Mouse (Mus musculus): ENCODE measurements at regions not wholly inside any gene's neighbourhood (a gene's known extent, or its start where the extent isn't known, plus 50 kb on each side); places are given as distances from the start of the nearest gene placed in this dataset. TPM values are rescaled to one million over a fixed set of nuclear protein-coding genes. Genes with fewer than 3 reads are reported as not detected.
"Not testable (repeated sequence)": the region's sequence is repeated elsewhere in the genome, so short reads cannot be mapped to it uniquely, and the experiment has no call there.

DNA sequence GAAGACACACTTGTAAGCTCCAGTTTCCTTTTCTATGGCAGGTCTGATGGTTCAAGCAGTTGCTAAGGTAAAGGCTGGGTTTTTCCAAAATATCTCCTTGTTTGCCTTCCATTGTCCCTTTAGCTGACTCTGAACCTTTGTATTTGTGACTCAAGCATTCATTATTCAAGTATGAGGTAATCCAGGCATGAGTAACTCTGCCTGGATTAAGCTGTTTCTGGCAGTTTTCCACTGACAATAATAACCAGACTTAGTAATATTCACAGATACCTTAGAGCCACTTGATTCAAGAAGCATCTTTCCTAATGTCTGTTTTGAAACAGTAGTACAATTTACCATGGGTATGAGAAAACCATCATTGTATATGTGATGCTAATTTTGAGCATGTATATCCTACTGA is 805.6 kb downstream of the Trib2 start:
- Histone ChIP-seq H3K9me3 (no peaks in the 10 kb centered on the region), H3K27ac (replicated peaks) (no peak overlapping the region), H3K4me3 (no peak overlapping the region), H3K27me3 (no peaks in the 10 kb centered on the region), H3K4me2 (replicated peaks) (no peak overlapping the region), H3K4me1 (no peaks in the 10 kb centered on the region), H3K9ac (replicated peaks) (no peak overlapping the region), H3K36me3 (no peaks in the 10 kb centered on the region)
- ATAC-seq (ENCODE audit: low FRiP score, low read depth), result no peak

- not testable (repeated sequence) for H3K36me3 ChIP-seq; H3K4me1 ChIP-seq; H3K9me3 ChIP-seq; H3K4me2 ChIP-seq (replicated peaks); H3K9ac ChIP-seq (replicated peaks); H3K27me3 ChIP-seq; H3K27ac ChIP-seq (replicated peaks); ATAC-seq (ENCODE audit: low FRiP score, low read depth); H3K4me3 ChIP-seq
- 74% methylated on average over 1 of the region's 1 CpGs for WGBS
Measured at GRCm38 (mm10) chr12:15002401-15002800, 814.3 kb downstream of the Trib2 start.

Small RNA genes lying in the stretch of these regions (microRNA-seq; reads per million reads assigned to microRNA genes)
- gene Gm27682, result not detected

Data from midbrain, embryonic 12.5 days (tissue).